Mouse (Mus musculus) heart, postnatal 0 days (tissue): ENCODE measurements around the gene Lzic.

Experiments used
- CTCF ChIP-seq: IDR thresholded peaks from 2 replicates; pipeline ENCODE4 v1.5.1; 2016; ENCODE audit warnings: antibody characterized with exemption, control low read depth, low read depth
- EP300 ChIP-seq: IDR thresholded peaks from 2 replicates; pipeline ENCODE4 v1.6.1; 2016; ENCODE audit warnings: antibody characterized with exemption, low read depth

DNA sequence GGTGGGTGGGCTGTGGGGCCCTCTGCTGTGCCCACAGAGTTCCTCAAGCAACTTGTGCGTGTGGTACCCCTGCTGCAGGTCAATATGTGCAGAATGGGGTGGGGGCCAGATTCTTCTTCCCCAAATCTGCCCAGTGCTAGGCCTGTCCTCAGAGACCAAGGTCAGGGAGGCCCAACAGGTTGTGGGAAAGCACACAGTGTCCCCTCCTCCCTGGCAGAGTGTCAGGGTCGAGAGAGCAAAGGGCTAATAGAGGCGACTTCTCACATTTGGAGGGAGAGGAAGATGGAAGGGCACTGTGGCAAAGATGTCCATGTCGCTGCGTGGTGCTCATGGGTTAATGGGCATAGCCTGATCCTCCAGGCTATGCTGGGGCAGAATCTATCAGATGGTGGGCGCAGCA is 40.8 kb downstream of the Lzic start:
- no peak for TF ChIP-seq CTCF
- TF ChIP-seq EP300 = no peak
